In the genomic region with DNA sequence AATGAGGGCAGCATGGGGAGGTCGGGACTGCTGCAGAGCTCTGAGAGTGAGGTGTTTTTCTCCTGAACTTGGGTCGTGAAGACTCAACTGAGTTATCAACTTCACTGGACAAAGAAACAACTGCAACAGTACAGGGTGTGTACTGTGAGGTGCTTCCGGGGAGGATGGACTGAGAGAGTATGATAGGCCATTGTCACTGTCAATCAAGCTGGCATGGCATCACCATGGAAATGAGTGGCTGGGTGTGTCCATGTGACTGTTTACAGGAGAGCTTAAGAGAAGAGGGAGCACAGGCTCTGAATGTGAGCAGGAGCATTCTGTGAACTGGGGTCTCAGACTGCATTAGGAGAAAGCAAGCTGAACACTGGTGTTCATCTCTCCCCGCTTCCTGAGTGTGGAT, we compare ENCODE assay signal across 17 mouse cellular contexts.
"Had no signal": no experiment of that assay in that cellular context is flagged by ENCODE, and none has a peak within 500 bp of the region (broad histone marks: within the 10 kb centered on the region; RNA-seq: fewer than 3 reads in every experiment).

No protein-coding gene starts in this region.

- H3K4me2 ChIP-seq: neural tube, embryonic 12.5 days; neural tube, embryonic 13.5 days; neural tube, embryonic 15.5 days; stomach, embryonic 15.5 days had no signal

- H3K4me1 ChIP-seq: neural tube, embryonic 12.5 days; stomach, embryonic 15.5 days had no signal

- H3K27me3 ChIP-seq: neural tube, embryonic 12.5 days; neural tube, embryonic 13.5 days; neural tube, embryonic 15.5 days; stomach, embryonic 15.5 days had no signal

- H3K4me3 ChIP-seq: neural tube, embryonic 12.5 days; neural tube, embryonic 13.5 days; neural tube, embryonic 15.5 days; stomach, embryonic 15.5 days had no signal

- H3K27ac ChIP-seq: neural tube, embryonic 12.5 days; neural tube, embryonic 13.5 days; neural tube, embryonic 15.5 days; stomach, embryonic 15.5 days; stomach, postnatal 0 days had no signal

- H3K36me3 ChIP-seq: neural tube, embryonic 12.5 days; neural tube, embryonic 13.5 days; neural tube, embryonic 15.5 days; stomach, embryonic 15.5 days had no signal

- H3K9me3 ChIP-seq: neural tube, embryonic 12.5 days; neural tube, embryonic 13.5 days; neural tube, embryonic 15.5 days; stomach, embryonic 15.5 days had no signal

- DNase-seq: retina, postnatal 1 day; right cerebral cortex, adult 18-20 months; right cerebral cortex, postnatal 14 days; right cerebral cortex, postnatal 25 days; right cerebral cortex, postnatal 4 days; spleen, adult 18-20 months; thymus, adult 18-20 months; thymus, adult 2 months; thymus, postnatal 14 days; thymus, postnatal 25 days; thymus, postnatal 36 days; thymus, postnatal 4 days had no signal

- H3K9ac ChIP-seq: neural tube, embryonic 12.5 days; neural tube, embryonic 13.5 days; neural tube, embryonic 15.5 days; stomach, embryonic 15.5 days had no signal
